Mouse (Mus musculus) limb, embryonic 14.5 days (tissue): ENCODE measurements around the gene Gm49486. TPM values are rescaled to one million over a fixed set of nuclear protein-coding genes. Genes with fewer than 3 reads are reported as not detected.

Source experiments
- ATAC-seq: fragments of 200-750 bp; cut with Nextera tagmentation; 2 replicates; pipeline ENCODE4 v1.8.0; 2017; ENCODE audit warnings: low read depth, moderate number of reproducible peaks, moderate TSS enrichment; ENCODE audit not compliant: low FRiP score
- DNase-seq: peaks from one replicate; pipeline ENCODE4 v3.0.0-alpha.2; 2015; ENCODE audit warnings: low spot score
- H3K27ac ChIP-seq: fragments of 300-500 bp; sonication (generic); replicated peaks from 2 replicates; pipeline ENCODE4 v1.5.1; 2014; ENCODE audit warnings: low read depth, mild to moderate bottlenecking, low read length, moderate library complexity, mixed read lengths
- H3K27me3 ChIP-seq: fragments of 300-500 bp; sonication (generic); 2 replicates; pipeline ENCODE4 v1.6.1; 2014; ENCODE audit warnings: low read length, mixed read lengths; ENCODE audit not compliant: control insufficient read depth, insufficient read depth
- H3K36me3 ChIP-seq: fragments of 300-500 bp; sonication (generic); 2 replicates; pipeline ENCODE4 v1.6.1; 2014; ENCODE audit warnings: mild to moderate bottlenecking, low read length, moderate library complexity, mixed read lengths; ENCODE audit not compliant: control insufficient read depth, insufficient read depth
- H3K4me1 ChIP-seq: fragments of 300-500 bp; sonication (generic); 2 replicates; pipeline ENCODE4 v1.6.1; 2014; ENCODE audit warnings: antibody characterized with exemption, low read length, mixed read lengths; ENCODE audit not compliant: control insufficient read depth, insufficient read depth
- H3K4me2 ChIP-seq: fragments of 300-500 bp; sonication (generic); replicated peaks from 2 replicates; pipeline ENCODE4 v1.6.1; 2014; ENCODE audit warnings: low read depth, mild to moderate bottlenecking, low read length, moderate library complexity; ENCODE audit not compliant: severe bottlenecking
- H3K4me3 ChIP-seq: fragments of 300-500 bp; sonication (generic); replicated peaks from 2 replicates; pipeline ENCODE4 v1.5.1; 2014; ENCODE audit warnings: low read length
- H3K9ac ChIP-seq: fragments of 300-500 bp; sonication (generic); 2 replicates; pipeline ENCODE4 v1.6.1; 2014; ENCODE audit warnings: mild to moderate bottlenecking, low read depth, low read length, moderate library complexity; ENCODE audit not compliant: severe bottlenecking
- H3K9me3 ChIP-seq: fragments of 300-500 bp; sonication (generic); 2 replicates; pipeline ENCODE4 v1.6.1; 2016; ENCODE audit warnings: low read length; ENCODE audit not compliant: control insufficient read depth
- POLR2A ChIP-seq: fragments of 200-500 bp; IDR thresholded peaks from 2 replicates; pipeline ENCODE4 v1.8.0; 2012; ENCODE audit warnings: inconsistent platforms, mild to moderate bottlenecking, moderate library complexity, borderline replicate concordance; ENCODE audit not compliant: insufficient read depth, insufficient read length; ENCODE audit errors: extremely low read depth
- WGBS: fragments of 180-500 bp; shearing (Covaris S2); extraction: QIAGEN DNeasy Blood & Tissue Kit; methylation state at CpG from one replicate; pipeline ENCODE4 v1.1.7; 2014; 5-methylcytosine and 5-hydroxymethylcytosine counted together
- polyA plus RNA-seq, 2 experiments: library from polyadenylated mRNA; depleted of rRNA in 1 of 2; stranded (reverse) in 1 of 2; unstranded in 1 of 2; fragments of >200 nt; fragmentation: Nextera tagmentation in 1 of 2; extraction: Ambion mirVana in 1 of 2; gene quantifications; 2 replicates each; pipeline versions ENCODE4 v1.2.1 to v1.2.3; 2012 to 2014

Gene Gm49486
- polyA plus RNA-seq, 2 experiments = 0.89 to 2.6 TPM

DNA sequence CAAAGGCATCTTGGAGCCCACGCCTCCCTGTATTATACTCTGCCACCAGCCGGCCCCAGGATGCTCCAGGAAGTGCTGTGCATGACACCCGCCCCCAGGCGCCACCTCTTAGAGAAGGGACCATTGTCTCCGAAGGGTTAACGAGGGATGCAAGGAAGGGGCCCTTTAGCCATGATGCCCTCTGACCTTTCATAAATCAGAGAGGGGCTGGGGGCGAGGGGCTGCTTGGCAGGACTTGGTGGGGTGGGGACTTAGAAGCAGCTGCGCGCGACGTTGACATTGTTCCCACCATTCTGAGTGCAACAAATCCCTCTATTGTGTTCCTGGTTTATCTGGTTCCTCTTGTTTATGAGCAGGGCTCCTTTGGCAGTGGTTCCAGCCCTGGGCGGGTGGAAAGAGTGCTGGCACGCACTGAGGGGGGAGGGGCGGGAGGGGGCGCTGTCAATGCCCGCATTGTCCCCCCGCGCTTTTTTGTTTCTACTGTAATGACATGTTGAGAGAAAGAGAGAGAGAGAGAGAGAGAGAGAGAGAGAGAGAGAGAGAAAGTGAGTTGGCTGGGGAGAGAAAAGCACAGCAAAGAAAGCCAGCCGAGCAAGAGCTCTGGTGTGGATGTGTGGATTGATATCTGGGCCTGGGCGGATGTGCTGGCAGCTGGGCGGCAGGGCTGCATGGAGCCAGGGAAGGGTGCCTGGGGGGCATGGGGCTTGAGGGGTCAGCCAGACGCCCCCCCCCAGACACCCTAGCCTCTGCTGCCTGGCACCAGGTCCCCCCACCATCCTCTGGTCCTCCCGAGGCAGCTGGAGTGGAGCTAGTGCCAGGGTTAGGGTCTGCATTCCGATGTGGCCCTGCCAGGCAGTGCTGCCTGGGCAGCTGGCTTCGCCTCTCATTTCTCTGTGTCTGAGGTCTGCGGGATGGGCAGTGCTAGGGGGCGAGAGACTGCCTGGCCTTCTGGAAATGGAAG lies 36.0 kb upstream of the Gm49486 start:
- peaks cover 13% of the 10 kb centered on the region; the same call in 1 of the 2 replicates for H3K4me1 ChIP-seq
- no peaks in the 10 kb centered on the region for H3K27me3 ChIP-seq
- DNase-seq (peak; percentile 43), ATAC-seq (peak; percentile 34; the same call in 1 of the 2 replicates)
- no peak for TF ChIP-seq POLR2A
- no peaks in the 10 kb centered on the region for H3K9me3 ChIP-seq
- peak overlapping the region; percentile 48 for H3K9ac ChIP-seq
- H3K27ac ChIP-seq = peak overlapping the region; percentile 72
- no peaks in the 10 kb centered on the region for H3K36me3 ChIP-seq
- H3K4me2 ChIP-seq = peak overlapping the region; percentile 19; the same call in 1 of the 2 replicates
- H3K4me3 ChIP-seq = no peak overlapping the region
- WGBS = 40% methylated on average over 25 of the region's 27 CpGs

DNA sequence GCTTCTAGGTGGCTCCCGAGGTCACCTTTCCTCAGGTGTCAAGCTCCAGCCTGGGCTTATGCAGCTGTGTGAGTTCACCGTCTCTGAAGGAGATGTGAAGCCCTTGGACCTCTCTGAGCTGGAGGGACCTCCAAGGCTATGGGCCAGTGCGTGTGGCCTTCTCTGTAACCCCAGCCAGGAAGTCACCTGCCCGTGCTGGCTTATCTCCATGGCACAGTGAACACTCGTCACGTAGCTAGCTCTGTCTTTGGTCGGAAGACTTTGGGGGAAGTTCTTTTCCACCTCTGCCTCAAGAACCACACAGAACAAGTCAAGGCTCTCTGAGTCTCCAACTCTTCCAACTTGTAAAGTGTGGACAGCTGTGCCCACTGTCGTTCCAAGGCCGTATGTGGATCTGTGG lies 35.1 kb upstream of the Gm49486 start:
- H3K4me1 ChIP-seq = peaks cover 13% of the 10 kb centered on the region; the same call in 1 of the 2 replicates
- no peak overlapping the region for H3K4me2 ChIP-seq
- H3K36me3 ChIP-seq = no peaks in the 10 kb centered on the region
- ATAC-seq (no peak), DNase-seq (no peak)
- H3K9ac ChIP-seq = 0 out of 2 replicates have a peak overlapping the region, but pooled peaks have one; percentile 48
- no peaks in the 10 kb centered on the region for H3K27me3 ChIP-seq
- peak overlapping the region; percentile 72; the same call in 1 of the 2 replicates for H3K27ac ChIP-seq
- H3K4me3 ChIP-seq = no peak overlapping the region
- WGBS = 78% methylated on average over 9 of the region's 9 CpGs
- no peak for TF ChIP-seq POLR2A
- no peaks in the 10 kb centered on the region for H3K9me3 ChIP-seq

DNA sequence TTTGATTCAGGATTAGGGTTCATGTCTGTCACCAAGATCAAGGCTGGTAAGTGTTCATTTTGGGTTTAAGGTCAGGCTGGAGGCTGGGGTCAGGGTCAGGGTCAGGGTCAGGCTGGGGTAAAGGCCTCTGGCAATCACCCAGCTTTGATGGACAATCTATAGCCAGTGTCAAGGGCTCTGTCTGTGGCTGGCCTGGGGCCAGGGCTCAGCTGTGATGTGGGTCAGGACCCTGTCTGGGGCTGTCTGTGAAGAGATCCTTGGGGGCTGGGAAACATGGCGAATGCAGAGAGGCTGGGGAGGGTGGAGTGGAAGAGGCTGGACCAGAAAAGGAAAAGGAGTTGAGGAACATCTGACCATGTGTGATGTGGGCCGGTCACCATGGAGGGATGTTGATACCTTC lies 34.2 kb upstream of the Gm49486 start:
- no peak for ATAC-seq

DNA sequence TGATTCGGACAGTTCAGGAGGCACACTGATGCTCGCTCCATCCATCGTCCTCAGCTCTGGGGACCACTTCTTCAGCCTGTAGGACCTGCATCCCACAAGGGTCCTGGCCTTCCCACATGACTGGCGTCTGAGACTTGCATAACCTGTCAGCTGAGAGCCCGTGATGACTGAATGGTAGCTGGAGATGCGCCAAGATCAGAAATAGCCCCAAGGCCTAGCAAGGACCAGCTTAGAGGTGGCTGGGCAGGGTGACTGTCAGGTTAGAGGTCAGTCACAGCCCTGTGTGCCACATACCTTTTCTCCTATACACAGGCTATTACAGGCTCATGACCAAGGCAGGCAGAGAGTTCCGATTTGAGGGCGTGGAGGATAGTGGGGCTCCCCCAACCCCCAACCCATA lies 33.7 kb upstream of the Gm49486 start:
- no peak for ATAC-seq
- Histone ChIP-seq H3K4me3 (no peak overlapping the region), H3K9me3 (no peaks in the 10 kb centered on the region), H3K27ac (no peak overlapping the region), H3K4me1 (peaks cover 13% of the 10 kb centered on the region; the same call in 1 of the 2 replicates), H3K27me3 (no peaks in the 10 kb centered on the region), H3K36me3 (no peaks in the 10 kb centered on the region), H3K9ac (no peak overlapping the region), H3K4me2 (no peak overlapping the region)
- 75% methylated on average over 8 of the region's 8 CpGs for WGBS
- DNase-seq = no peak
- TF ChIP-seq POLR2A = no peak

More for the DNA sequence above, 34.2 kb upstream of the Gm49486 start:
- H3K9ac ChIP-seq = no peak overlapping the region
- H3K27me3 ChIP-seq = no peaks in the 10 kb centered on the region
- peaks cover 13% of the 10 kb centered on the region; the same call in 1 of the 2 replicates for H3K4me1 ChIP-seq
- DNase-seq = no peak
- no peak overlapping the region for H3K4me3 ChIP-seq
- no peak overlapping the region for H3K4me2 ChIP-seq
- no peak overlapping the region for H3K27ac ChIP-seq
- H3K9me3 ChIP-seq = no peaks in the 10 kb centered on the region
- 87% methylated on average over 2 of the region's 2 CpGs for WGBS
- TF ChIP-seq POLR2A = no peak
- H3K36me3 ChIP-seq = no peaks in the 10 kb centered on the region

DNA sequence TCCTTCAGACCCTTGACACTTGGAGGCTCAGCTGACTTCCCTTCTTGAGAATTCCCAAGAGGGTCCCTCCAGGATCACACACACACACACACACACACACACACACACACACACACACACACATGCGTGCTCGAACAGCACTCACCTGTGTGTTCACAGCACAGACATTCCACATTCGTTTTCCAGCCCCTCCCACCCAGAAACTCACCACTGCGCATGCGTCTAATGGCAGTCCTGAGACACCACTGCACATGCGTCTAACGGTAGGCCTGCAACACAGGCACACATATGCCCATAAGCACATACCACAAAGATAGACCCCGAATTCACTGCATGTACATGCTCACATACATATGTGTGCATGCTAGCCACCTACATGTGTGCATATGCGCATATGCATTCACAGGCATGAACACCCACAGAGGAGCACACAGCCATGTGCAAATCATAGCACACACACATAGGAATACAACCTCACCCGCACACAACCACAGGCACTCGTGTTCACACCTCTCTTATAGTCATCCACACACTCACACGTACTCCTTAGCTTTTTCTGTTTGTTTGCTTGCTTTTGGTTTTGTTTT lies 29.7 kb upstream of the Gm49486 start:
- 90% methylated on average over 12 of the region's 12 CpGs for WGBS
- H3K9me3 ChIP-seq = no peaks in the 10 kb centered on the region
- H3K4me2 ChIP-seq = no peak overlapping the region
- no peak overlapping the region for H3K9ac ChIP-seq
- TF ChIP-seq POLR2A = no peak
- peaks cover 18% of the 10 kb centered on the region for H3K4me1 ChIP-seq
- DNase-seq = no peak
- no peak overlapping the region for H3K27ac ChIP-seq
- no peak for ATAC-seq
- no peaks in the 10 kb centered on the region for H3K27me3 ChIP-seq
- H3K4me3 ChIP-seq = no peak overlapping the region
- H3K36me3 ChIP-seq = no peaks in the 10 kb centered on the region
